Mouse (Mus musculus): ENCODE results near the gene Cd180.
"Not testable (repeated sequence)": the region's sequence is repeated elsewhere in the genome, so short reads cannot be mapped to it uniquely, and the experiment has no call there.

Cd180 gene

DNA sequence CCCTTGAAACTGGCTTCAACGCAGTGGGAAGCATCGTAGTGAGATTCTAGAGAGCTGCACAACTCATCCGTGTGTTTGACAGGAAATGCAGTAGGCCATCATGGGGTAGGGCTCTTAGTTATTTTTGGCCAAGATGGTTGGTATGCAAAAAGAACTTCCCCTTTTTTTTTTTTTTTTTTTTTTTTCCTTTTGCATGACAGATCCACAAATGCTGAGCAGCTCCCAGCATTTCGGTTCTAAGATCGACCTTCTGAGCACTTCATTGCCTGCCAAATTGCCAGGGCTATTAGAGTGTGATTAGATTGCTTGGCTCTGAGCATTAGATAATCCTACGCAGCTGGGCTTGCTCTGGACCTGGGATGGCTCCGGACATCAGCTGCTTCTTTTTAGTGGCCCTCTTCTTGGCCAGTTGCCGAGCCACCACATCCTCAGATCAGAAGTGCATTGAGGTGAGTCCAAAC is at the start of gene Cd180:
Gene Cd180 (plus strand): TSS at position 218 of the 461 bp plus-strand sequence.
- DNase-seq (ENCODE audit: low spot score), result no peak

DNA sequence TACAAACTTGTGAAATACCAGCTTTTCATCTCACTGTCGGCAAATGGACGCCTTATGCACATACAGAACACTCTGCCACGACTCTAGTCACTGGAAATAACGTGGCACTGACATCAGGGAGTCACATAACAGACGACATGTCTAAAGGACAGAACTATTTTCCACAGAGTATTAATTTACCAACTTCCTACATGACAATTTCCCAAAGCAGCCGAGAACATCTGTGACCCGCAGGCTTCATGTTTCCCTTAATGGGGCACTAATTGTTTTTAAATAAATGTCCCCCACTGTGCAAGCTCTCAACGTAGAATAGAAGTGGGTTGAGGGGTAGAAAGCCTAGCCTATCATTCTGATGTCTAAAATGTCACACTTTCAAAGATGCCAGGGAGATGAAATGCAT is 49.0 kb upstream of the Cd180 start:
- no peak for DNase-seq (ENCODE audit: low spot score)

DNA sequence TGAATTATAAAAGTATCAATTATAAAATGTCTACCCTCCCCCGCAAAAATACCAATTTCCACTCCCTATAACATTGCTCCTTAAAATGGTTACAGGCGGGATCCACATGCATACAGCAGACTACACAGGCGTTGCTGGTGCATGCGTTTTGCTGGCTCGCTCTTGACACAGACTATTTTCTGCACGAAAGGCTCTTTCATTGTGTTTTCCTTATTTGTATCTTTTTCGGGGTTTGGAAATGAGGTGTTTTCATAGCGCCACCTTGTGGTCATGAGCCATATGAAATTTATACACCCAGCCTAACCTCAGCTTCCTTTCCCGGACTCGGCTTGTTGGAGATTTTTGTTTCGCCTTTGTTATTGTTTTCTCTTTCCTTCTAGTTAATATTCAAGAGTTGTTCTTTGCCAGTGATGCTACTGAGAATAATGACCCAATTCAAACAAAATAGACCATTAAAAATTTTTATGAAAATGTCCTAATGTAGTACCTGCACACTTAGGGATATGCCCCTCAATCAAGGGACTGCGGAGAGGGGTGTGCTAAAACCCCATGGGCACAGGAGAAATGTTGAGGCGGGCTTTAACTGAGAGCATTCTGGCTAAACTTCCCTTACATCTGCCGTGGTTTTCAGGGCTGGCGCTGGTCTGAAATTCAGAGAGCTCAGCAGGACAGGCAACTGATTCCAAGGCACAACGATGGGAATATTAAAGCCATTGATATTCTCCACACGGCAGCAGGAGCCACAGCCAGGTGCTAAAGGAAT is 48.4 kb upstream of the Cd180 start:
- peak; percentile 42 for DNase-seq (ENCODE audit: low spot score)

DNA sequence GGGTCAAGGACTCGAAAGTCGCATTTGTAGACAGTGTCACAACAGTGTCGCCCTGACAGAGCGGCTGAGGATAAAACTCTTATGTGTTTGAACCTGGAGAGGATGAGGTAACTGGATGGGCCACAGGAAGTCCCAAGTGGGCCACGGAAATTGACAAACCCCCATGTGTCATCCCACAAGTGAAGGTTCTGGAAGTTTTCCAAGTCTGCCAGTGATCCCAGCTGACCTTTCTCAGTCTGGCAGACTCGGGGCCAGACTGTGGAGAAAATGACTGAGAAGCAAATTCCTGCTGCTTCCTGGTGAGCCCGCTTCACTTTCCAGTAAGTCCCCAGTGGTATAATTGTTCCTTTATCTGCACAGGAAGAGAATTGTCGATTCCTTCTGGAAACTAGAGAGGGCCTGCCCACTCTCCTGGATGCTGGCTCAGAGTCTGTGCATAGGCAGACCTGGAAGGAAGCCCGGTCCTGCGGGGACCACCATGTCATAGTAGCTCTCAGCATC is 47.0 kb upstream of the Cd180 start:
- peak; percentile 26 for DNase-seq (ENCODE audit: low spot score)

DNA sequence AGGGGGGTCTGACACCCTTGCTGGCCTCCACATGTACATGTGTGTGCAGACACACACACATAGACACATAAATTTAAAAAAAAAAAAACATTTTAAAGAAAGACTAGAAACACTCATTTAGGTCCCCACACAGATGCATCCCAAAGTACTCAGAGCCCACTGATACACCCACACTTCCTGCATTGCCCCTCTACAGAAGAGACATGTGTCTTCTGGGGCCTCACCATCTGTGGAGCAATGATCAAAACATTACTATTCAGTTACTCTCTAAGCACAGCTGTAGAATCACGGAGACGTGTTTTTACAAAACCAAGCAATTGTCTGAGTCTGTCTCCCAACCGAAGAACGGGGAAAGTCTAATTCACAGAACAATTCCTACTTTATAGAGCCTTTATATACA is 45.8 kb upstream of the Cd180 start:
- DNase-seq (ENCODE audit: low spot score), result no peak

DNA sequence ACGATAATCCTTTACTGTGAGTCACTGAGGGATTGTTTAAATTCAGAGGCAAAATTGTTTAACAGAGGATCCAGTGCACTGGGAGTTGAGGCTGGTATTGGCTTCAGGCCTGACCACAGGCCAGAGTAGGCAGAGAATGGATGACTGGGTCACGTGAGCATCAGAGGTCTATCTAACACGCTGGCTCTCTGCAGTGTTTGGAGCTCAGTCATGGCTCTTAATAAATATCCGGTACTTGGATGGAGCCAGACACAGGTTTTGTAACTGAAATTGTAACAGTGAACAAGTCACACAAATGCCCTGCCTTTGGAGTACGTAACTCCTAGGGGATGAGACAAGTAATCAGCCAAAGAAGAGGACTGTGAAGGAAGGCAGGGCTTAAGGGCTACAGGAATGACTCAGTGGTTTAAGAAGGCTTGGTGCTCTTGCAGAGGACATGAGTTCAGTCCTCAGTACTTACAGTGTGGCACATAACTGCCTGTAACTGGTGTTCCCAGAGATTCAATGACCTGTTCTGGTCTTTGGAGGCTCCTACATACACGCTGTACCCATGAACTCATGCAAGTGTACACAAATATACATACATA is 41.0 kb upstream of the Cd180 start:
- no peak for DNase-seq (ENCODE audit: low spot score)

DNA sequence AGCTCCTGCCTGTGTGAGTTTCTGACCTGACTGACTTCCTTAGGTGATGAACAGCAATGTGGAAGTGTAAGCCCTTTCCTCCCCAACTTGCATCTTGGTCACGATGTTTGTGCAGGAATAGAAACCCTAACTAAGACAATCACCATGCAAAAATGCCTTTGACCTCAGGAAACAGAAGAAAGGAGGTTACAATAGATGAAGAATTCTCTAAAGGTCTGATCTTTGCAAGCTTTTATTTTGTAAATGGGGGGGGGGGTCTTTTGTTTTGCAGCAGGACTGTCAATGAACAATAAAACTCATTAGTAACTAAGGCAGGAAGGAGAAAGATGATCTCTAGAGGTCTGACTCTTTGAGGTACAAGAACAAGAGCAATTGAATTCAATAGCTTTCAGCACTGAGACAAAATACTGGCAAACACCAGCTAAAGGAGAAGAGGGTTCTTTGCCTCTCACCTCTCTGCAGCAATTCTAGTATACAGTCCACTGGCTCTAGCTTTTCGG is 38.2 kb upstream of the Cd180 start:
- DNase-seq (ENCODE audit: low spot score), result no peak

DNA sequence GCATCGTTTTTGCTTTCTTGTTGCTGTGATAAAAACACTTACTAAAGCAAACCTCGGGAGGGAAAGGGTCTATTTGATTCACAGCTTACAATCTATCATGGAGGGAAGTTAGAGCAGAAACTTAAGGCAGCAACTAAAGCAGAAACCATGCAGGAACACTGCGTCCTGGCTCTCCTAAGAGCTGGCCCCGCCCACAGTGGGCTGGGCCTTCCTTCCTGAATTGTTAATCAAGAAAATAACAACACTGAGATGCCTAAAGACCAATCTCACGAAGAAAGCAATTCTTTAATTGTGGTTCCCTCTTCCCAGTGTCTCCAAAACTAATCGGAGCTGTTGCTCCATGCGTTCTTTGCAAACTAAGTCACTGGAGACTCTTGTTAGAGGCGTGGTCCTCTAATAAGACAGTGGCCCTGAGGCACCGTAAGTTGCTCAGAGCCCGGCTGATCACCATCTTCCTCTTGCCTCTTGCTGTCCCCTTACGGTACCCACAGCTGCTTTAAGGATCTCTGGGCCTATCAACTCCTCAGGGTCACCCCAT is 37.1 kb upstream of the Cd180 start:
- no peak for DNase-seq (ENCODE audit: low spot score)

DNA sequence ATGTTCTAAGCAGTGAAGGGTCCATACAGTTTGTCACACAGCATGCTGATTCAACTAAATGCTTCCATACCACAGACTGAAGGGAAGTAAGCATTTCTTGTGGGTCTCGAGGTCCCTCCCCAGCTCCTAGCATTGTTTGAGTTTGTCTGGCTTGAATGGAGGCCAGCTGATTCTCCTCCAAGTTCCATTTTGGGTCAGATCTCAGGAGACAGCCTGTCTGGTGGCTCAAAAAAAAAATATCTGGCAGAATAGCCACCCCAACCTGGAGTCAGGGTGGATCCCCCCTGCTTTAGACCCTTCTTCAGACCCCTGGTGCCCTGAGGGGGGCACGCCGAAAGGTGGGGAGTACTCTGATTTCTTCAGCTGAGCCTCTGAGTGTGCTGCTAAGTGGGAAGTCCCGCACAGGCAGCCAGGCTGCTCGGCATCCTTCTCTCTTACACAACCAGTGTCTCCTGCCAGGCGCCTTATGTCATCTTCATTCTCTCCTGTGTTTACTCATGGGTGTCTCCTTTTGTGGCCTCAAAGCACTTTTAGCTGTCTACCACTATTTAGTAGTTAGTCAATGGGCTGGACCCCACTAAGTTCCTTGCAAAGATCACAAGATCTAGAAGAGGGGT is 35.0 kb upstream of the Cd180 start:
- DNase-seq (ENCODE audit: low spot score), result no peak

DNA sequence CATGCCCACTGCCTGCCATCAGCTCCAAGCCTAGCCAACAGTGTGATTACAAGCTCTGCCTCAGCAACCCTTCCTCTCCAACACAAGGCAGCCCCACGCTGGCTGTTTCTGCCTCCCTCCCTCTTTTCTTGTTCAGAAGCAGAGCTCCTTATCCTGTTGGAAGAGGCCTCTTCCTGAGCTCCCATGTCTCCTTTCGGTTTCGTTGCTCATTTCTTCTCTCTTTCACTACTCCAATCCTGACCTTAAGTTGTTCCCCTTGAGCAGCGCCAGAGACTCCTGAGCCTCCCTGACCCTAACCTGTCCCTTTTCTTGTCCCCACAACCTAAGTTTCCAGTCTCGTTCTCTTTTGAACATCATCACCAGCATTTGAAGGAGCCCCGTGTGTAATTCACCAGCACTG is 29.3 kb upstream of the Cd180 start:
- no peak for DNase-seq (ENCODE audit: low spot score)

DNA sequence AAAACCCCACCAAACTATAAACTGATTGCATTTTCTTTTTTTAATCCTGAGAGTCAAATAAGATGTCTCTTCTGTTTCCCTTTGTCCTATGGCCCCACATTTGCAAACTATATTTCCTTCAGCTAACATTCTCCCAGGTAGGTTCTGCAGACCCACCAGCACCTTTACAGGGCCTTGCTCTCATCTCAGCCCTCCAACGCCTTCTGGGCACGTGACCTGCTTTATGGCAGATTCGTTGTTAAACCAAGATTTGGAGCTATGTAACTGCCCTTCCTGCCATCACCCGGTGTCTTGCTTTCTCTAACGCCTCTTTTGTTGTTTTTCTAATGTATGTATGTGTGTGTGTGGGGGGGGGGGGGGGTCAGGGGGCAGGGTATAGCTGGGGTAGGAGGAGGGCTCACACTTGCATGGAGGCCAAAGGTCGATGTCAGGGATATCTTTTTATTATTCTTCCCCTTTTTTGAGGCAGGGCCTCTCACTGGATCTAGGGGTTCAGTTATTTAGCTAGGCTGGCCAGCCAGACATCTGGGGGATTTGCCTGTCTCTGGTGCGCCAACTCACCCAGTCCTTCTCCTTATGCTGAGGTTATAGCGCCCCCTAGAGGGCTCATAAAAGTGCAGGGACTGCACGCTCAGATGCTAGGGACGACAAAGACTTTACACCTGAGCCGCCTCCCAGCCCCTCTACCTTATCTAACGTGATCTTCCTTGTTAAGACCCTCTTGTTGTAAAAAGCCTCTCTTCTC is 28.3 kb upstream of the Cd180 start:
- DNase-seq (ENCODE audit: low spot score), result no peak

DNA sequence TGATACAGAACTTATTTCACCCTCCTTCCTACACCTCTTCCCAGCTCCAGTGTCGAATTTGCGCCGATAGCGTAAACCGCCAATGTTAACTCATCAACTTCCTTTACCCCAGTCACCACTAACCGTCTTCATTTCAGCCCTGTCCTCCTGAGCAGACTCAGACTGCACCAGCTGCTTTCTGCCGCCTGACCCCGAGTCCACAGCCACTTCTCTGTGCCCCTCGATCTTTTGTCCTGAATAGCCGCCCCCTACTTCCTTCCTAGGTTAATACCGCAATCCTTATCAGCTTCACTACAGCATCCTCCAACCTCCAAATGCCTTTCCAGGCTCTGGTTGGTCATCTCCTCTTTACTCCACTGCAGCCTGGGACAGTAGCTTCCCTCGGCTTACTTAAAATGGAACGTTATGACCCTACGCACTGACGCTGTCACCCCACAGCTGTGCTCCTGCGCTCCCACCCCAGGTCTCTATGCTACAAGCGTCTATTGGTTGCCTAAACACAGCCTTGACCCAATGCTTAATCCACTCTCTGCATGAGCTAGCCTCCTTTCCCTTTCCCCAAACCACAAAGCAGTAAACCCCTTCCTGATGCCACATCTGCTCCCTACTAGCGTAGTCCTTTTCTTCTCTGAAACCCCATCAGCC is 27.6 kb upstream of the Cd180 start:
- no peak for DNase-seq (ENCODE audit: low spot score)

DNA sequence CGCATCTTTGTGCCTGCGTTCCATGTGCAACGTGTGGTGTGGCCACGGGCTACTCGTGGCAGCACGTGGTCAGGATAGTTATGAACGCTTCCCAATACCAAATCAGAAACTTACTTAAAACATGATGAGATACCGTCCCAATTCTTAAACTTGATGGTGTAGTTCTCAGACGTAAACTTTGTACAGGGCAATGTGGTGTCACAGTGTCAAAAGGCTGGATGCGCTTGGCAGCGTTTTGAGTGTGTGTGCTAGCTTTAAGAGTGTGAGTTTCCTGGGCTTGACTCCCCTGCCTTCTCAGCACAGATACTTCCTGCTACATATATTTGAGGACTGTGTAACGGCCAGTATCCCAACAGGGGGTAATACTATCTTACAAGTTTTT is 27.1 kb upstream of the Cd180 start:
- no peak for DNase-seq (ENCODE audit: low spot score)

DNA sequence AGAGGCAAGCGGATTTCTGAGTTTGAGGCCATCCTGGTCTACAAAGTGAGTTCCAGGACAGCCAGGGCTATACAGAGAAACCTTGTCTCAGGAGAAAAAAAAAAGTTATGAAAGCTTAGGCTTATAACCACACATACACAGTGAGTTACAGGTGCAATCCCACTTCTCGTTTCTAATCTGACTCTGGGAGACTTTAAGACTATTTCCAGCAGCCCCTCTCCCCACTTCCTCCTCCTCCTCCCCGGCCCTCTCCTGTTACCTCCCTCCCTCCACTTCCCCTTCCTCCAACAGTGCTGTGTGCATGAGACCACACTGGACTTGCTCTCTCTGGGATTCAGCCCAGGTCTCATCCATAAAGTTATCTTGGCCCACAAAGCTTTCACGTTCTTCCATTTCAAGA is 26.6 kb upstream of the Cd180 start:
- no peak for DNase-seq (ENCODE audit: low spot score)

DNA sequence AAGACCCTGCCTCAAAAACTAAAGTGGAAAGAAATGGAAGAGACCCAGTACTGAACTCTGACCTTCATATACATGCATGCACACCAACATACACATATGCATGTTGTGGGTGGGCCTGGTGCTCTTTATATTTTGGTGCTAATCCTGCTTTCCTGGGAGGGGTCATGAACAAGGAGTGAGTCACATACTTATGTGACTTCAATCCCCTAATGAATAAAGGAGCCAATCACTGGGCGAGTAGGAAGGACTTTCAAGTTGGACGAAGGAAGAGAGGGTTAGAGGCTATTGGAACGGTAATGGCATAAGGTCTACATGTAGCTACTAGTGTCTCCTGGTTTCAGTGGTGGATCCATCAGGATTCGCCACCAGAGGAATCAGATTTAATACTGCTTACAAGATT is 26.0 kb upstream of the Cd180 start:
- no peak for DNase-seq (ENCODE audit: low spot score)

DNA sequence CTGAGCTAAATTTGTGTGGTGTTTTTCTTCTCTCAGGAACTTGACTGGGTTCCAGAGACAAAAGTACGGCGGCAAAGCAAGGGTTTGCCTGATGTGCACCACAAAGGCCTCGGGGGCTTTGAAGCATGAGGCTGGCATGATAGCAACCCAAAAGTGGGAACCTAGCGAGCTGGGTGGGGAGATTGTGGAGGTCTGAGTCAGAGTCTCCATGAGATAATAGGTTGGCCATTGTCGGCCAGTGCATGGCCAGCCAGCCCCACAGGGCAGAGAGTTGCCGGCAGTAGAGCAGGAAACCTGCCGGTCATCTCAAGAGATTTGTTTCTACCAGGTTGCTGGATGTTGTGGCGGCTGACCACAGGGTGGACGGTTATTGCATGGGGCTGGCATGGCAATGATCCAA is 25.5 kb upstream of the Cd180 start:
- no peak for DNase-seq (ENCODE audit: low spot score)

DNA sequence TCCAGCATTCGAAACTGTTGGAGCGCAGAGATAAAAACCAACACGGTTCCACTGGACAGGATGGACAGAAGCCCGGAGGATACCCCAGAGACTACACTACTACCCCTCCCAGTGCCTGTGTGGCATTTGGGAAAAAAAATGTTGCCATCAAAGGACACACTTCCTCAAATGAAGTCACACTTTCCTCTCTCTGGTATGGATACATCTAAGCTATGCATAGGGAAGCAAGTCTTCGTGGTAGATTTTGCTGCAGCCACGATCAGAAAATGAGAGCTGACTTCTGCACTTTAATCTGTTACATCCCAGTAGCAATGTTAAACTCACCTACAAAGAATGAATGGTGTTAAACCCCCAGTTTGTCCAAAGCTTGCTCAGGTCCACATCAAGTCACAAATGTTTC is 24.4 kb upstream of the Cd180 start:
- no peak for DNase-seq (ENCODE audit: low spot score)

DNA sequence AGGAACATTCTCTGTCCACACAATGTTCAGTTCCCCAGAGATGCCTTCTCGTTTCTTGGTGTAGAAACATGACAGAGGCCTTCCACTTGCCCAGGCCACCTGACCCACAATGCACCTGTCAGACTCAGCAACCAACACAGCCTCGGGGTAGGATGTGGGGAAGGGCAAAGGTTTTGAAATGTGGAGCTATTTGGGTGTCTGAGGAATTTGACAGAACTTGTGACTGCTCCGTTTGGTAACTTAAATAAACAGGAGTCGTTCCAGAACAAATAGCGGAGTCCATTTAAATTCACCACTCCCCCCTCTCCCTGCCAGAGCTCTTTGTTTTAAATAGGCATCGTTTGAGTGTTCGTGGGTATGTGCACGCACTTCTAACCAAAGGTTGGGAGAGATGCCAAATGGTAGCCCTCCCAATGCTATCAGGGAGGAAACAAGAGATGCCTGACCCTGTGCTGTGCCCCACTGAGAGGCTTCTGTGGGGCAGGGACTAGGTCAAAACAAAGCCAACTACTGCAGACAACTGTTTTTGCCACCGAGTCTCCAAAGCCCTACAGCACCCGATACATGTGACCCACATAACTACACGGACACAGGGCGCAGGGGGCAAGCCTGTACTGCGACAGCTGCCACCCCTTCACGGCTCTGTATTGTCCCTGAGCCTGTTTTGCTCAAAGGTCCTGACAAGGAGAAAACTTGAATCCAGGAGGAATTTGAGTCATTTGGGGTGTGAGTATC is 23.7 kb upstream of the Cd180 start:
- DNase-seq (ENCODE audit: low spot score), result no peak

DNA sequence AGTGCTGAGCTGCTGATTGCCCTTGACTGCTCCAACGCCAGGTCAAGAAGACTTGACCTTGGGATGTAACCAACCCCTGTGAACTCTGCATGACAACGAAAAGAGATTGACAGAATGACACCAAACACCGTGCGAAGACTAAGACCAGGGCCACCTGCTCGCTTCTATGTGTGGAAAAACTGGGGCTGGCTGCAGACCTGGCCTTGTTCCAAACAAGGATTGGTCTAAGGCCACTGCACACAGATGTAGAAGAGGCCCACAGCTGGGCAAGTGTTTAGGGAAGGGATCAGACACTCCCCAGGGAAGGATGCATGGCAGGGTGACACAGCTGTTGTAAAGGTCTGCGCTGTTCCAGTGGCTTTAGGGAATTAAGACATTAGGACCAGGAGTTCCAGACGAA is 22.9 kb upstream of the Cd180 start:
- DNase-seq (ENCODE audit: low spot score), result no peak

DNA sequence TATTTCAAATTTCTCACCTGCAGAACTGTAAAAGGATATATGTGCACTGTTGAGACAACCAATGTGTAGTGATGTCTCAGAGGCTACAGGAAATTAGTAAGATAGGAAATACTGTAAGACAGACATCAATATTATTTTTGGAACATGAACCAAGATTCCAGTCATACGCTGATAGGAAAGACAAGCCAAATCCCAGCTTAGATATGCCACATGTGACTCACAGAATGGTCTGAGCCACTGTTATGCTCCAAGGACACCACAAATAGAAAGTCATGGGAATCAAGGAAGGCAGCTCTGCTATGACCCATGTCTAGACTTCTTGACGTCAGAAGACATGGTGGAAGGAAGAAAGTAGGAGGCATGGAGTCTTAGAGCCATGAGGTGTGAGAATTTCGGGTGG is 19.3 kb upstream of the Cd180 start:
- no peak for DNase-seq (ENCODE audit: low spot score)

DNA sequence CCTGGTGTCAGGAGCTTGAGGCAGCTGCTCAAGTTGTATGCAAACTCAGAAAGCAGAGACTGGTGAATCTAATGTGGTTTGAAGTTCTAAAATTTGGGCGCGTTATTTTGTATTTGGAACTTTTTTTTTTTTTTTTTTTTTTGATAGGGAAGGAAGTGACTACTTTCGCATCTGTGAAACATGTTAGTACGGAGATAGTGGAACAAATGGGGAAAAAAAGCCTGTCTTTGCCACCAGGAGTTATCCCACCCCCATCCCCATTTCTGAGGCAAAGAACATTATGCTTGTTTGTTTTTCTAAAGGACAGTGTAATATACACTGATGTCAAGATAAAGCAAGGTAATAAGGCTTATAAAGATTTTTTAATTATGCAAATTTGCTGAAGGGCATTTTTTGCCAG is 15.8 kb upstream of the Cd180 start:
- not testable (repeated sequence) for DNase-seq (ENCODE audit: low spot score)

Measured in yolk sac, embryonic 10.5 days (tissue).